Mouse (Mus musculus) MN1 (cell line): ENCODE data around the gene Ercc5.

ENCODE experiments used
- DNase-seq: peaks from one replicate; pipeline ENCODE4 v3.0.0-alpha.2; 2016; ENCODE audit warnings: low spot score

The Ercc5 gene

DNA sequence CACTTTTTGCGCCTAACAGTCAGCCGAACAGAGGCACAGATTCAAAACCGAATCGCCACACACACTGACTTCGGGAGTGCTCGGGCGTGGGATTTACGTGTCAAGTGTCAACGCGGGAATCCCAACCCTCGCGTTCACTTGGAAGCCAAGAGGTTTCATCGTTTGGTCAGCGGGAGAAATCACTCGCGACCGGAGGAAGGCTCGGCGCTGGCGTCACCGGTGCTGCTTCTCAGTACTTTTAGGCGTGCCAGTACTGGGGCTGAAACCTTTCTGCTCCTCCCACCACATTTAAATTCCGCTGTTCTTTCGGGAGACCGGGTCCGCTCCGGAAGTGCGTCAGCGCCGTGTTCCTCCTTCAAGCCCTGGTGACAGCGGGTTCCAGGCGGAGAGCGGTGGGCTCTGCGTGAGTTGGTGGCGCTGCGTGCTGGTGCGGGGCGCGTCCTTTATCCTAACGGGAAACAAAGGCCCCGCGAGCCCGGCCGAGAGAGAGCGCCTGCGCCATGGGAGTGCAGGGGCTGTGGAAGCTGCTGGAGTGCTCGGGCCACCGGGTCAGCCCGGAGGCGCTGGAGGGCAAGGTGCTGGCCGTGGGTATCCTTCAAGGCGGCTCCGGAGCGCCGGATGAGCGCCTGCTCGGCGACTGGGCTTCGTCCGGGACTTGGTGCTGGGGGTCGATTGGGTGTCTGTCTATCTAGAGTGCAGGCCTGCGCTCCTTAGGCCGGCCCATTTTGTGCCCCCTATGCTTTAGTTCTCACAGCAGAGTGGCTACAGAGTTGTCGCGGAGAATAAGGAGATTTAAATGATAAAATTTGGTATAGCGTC, at the start of gene Ercc5:
Gene Ercc5 (plus strand): TSS at position 182 of the 819 bp plus-strand sequence.
- DNase-seq: peak; percentile 96

DNA sequence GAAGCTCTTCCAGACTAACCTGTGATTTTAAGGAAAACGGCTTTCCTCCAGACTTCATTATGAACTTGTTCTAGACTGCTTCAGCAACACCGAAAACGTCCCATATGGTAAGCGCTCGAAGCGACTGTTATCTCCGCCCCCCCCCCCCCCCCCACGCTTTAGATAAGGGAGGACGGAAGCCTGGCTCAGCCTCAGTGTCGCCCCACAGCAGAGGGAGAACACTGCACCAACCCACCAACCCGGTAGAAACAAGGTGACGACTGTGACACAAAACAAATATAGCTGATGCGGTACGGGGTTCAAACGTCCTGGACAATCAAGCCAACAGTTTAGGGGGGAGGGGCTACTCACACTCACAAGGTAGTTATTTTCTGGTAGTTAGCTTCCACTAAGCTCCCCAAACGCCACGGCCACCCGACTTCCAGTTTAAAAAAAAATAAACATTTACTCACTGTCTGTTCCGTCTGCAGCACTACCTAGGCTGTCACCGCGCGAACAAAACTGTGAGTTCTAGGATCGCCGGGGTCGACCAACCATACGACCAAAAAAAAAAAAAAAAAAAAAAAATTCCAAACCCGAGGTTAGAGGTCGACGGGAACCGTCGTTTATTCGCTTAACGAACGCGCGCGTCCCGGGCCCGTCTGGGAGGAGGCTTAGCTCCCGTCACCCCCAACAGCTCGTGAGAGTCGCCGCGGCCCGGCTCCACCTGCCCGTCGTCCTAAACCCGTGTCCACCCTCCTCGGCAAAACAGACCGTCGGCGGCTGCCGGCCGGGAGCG, 45.9 kb upstream of the Ercc5 start:
- DNase-seq: peak; percentile 83

- peak; percentile 99 for DNase-seq
Measured at GRCm38 (mm10) chr1:44102259-44102717, 45.3 kb upstream of the Ercc5 start, which contains the start of gene Tex30. Gene Tex30 (minus strand): TSS chr1:44102441.

DNA sequence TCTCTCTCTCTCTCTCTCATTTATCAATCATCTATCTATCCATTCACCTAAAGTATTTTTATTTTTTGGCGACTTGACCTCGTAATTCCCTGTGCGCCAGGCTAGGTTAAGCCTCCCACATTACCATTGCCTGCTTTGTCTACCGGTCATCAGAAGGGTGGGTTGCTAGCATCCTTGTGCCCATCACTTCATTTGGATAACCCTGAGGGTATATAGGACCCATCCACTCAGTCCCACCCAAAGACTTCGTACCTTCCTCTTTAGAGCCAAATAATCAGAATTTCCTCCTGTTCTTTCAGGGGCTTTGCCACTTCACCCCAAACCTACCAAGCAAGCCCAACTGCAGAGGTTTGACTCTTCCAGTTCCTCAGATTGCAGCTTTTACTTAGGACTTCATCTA, 44.6 kb upstream of the Ercc5 start:
- peak; percentile 32 for DNase-seq

DNA sequence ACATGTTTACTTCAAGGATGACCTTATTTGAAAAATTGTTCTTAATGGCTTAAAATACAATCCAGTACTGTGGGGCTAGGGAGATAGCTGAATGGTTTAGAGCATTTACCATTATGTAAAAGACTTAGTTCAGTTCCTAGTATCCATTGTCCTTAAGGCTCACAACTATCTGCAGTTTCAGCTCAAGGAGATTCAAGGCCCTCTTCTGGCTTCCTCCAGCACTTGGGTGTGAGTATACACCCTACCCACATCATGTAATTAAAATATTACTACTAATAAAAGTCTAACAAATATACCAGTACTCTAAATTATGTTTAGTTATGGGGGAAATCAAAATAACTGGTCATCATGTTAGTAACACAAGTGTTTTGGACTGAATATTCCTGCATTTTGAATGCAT, 30.0 kb upstream of the Ercc5 start:
- DNase-seq: no peak

GRCm38 (mm10) chr1:44118239-44119054, 29.1 kb upstream of the Ercc5 start, which contains the start of the genes Kdelc1 and Bivm:
Gene Kdelc1 (minus strand): TSS chr1:44118808.
Gene Bivm (plus strand): TSS chr1:44118957.
- peak; percentile 97 for DNase-seq

DNA sequence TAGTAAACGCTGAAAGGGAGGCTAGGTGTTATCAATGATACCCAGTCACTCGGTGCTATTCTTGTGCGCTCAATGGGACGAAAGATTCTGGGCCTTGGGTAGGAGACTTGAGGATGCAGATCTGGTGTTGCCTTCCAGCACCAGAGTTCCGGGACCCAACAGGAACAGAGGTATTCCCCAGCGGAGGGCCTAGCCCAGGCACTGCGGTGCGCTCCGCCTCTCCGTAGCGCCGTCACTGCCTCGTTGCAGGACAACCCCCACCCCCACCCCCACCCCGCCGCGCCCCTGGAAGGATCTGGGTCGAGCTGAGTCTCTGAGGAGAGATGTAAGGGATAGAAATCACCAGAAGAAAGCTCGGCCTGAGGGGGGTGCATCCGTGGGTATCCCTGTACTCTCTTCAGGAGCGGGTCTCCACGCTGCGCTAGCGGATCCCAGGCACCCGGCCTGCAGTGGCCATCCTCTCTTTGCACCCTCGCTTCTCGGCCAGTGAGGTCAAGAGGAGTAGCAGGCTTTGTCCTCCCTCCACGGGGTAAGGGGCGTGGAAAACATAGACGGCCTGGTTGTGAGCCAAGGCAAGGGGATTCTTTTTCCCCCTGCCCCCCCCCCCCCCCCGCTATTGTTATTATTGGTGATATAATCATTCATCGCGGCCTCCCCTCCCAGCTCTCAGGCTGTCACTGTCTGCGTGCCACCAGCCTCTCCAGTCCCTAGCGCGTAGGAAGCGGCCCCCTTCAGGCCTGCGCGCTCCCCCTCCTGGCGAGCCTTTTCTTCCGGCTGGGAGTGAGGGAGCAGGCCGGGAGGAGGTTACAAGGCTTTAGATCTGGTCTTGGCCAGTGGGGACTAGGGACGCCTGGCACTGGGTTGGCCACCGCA, 28.1 kb upstream of the Ercc5 start:
- peak; percentile 94 for DNase-seq

- no peak for DNase-seq
Measured at GRCm38 (mm10) chr1:44120074-44120406, 27.5 kb upstream of the Ercc5 start.

GRCm38 (mm10) chr1:44122256-44122655, 25.3 kb upstream of the Ercc5 start:
- no peak for DNase-seq

GRCm38 (mm10) chr1:44125590-44125989, 22.0 kb upstream of the Ercc5 start:
- DNase-seq: no peak

GRCm38 (mm10) chr1:44129929-44130581, 17.5 kb upstream of the Ercc5 start:
- DNase-seq: no peak

- no peak for DNase-seq
Measured at GRCm38 (mm10) chr1:44140232-44140631, 7.3 kb upstream of the Ercc5 start.

GRCm38 (mm10) chr1:44142747-44143146, 4.8 kb upstream of the Ercc5 start:
- DNase-seq: no peak

DNA sequence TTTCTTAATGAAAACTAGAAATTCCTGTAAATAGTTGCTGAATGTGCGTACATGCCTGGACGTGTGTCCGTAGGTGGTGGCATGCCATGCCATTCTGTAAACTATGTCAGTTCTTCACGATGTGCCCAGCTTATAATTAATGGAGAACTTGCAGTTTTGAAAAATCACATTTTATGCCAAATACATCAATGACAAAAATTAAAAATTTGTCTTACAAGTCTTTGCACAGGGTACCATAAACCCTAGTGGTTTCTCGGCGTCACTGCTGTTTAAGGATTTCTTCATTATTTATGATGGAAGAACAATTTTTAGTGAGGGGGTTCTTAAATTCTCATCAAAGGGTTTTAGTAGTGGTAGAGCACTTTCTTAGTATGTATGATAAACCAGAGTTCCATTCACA, 1.2 kb downstream of the Ercc5 start:
- DNase-seq: peak; percentile 40

DNA sequence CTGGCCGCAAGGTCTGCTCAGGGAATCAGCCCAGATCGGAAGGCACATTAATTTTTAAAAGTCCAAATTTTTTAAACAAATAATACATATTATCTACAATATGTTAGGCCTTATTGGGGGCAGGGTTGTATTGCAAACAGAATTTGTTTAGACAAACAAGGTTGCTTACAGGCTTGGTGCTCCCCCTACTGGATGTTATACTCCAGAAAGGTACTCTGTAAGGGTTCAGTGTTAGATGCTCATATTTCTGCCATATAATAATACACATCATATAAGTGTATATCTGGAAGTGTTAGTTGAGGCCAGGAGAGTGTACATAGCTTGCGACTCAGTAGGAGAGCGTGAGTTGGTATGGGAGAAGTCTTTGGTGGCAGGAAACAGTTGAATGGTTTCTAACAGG, 7.7 kb downstream of the Ercc5 start:
- no peak for DNase-seq

DNA sequence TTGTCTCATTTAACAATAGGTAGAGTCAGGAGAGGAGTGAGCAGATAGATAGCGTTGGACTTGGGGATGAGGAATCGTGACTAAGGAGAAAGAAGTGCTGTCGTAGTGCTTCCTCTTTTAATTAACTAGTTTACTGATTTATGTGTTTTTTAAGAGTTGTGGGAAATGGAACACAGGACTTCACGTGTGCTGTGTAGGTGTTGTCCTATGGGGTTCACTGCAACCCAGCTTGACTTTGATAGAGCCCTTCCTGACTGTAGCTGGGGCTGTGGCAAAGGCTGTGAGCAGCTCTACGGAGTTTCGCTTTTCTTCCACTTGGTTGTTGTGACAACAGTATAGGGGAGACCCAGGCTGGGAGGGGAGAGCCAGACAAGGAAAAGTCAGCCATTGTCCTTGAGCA, 10.8 kb downstream of the Ercc5 start:
- no peak for DNase-seq

DNA sequence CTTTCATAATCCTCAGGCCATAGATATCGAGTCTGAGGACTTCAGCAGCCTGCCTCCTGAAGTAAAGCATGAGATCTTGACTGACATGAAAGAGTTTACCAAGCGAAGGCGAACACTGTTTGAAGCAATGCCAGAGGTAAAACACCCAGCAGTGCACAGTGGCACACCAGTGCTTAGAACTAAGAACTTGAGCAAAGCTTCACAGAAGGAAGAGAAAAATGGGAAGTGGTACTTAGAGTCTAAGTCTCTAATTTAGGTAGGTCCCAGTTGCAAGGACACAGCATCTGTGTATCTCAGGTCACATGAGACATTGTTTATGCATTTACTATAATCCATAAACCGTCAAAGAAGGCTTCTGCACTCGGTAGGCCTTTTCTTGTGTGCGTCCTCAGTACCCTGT, 14.3 kb downstream of the Ercc5 start:
- no peak for DNase-seq

- no peak for DNase-seq
Measured at GRCm38 (mm10) chr1:44162389-44162788, 14.8 kb downstream of the Ercc5 start.

GRCm38 (mm10) chr1:44167859-44168383, 20.4 kb downstream of the Ercc5 start:
- no peak for DNase-seq

DNA sequence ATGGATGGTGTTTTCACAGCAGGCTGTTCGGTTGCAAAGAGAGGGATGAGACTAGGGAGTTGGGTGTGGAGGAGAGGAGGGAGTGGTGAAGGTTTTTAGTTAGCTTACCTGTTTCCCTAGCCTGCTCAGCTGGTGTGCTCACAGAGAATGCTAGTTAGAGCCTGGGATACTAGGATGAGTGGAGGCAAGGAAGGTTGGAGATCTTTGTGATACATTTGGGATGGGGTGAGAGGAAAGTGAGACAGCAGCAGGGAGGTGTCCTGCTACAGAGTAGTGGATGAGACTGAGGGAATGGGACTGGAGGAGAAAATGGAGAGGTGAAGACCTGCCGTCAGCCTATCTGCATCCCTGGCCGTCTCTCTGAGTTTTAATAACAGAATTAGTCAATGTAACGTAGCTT, 25.1 kb downstream of the Ercc5 start:
- DNase-seq: no peak
